Mouse (Mus musculus): ENCODE measurements around the gene Map3k4. TPM values are rescaled to one million over a fixed set of nuclear protein-coding genes. Genes with fewer than 3 reads are reported as not detected.
"Not testable (repeated sequence)": the region's sequence is repeated elsewhere in the genome, so short reads cannot be mapped to it uniquely, and the experiment has no call there.

The Map3k4 gene
- total RNA-seq, 2 experiments from 2014 or later: 15.4 to 22.5 TPM

- DNase-seq: no peak
- intact Hi-C loops (cut with DNase I; ENCODE audit: low total_unique reads): no loop called here
Observed at GRCm38 (mm10) chr17:12230167-12230566, 88.4 kb downstream of the Map3k4 start.

- intact Hi-C loops (cut with DNase I; ENCODE audit: low total_unique reads): no loop called here
- DNase-seq: no peak
Observed at GRCm38 (mm10) chr17:12229756-12230155, 88.8 kb downstream of the Map3k4 start.

GRCm38 (mm10) chr17:12228471-12228870, 90.1 kb downstream of the Map3k4 start:
- intact Hi-C loops (cut with DNase I; ENCODE audit: low total_unique reads): no loop called here
- no peak for DNase-seq

GRCm38 (mm10) chr17:12228001-12228400, 90.6 kb downstream of the Map3k4 start:
- intact Hi-C loops (cut with DNase I; ENCODE audit: low total_unique reads): no loop called here
- no peak for DNase-seq

GRCm38 (mm10) chr17:12226551-12226950, 92.0 kb downstream of the Map3k4 start:
- DNase-seq: peak; percentile 52
- intact Hi-C loops (cut with DNase I; ENCODE audit: low total_unique reads): no loop called here

GRCm38 (mm10) chr17:12225227-12225626, 93.4 kb downstream of the Map3k4 start:
- intact Hi-C loops (cut with DNase I; ENCODE audit: low total_unique reads): no loop called here

GRCm38 (mm10) chr17:12224551-12224950, 94.0 kb downstream of the Map3k4 start:
- DNase-seq; intact Hi-C loops (cut with DNase I; ENCODE audit: low total_unique reads): not testable (repeated sequence)

More at GRCm38 (mm10) chr17:12225227-12225626, 93.4 kb downstream of the Map3k4 start:
- DNase-seq: no peak

- intact Hi-C loops (cut with DNase I; ENCODE audit: low total_unique reads): no loop called here
Observed at GRCm38 (mm10) chr17:12224145-12224544, 94.5 kb downstream of the Map3k4 start.

GRCm38 (mm10) chr17:12223682-12224081, 94.9 kb downstream of the Map3k4 start:
- intact Hi-C loops (cut with DNase I; ENCODE audit: low total_unique reads): no loop called here
- DNase-seq: no peak

More at GRCm38 (mm10) chr17:12224145-12224544, 94.5 kb downstream of the Map3k4 start:
- DNase-seq: no peak

GRCm38 (mm10) chr17:12221926-12222325, 96.7 kb downstream of the Map3k4 start:
- intact Hi-C loops (cut with DNase I; ENCODE audit: low total_unique reads): no loop called here
- no peak for DNase-seq

- no peak for DNase-seq
- intact Hi-C loops (cut with DNase I; ENCODE audit: low total_unique reads): no loop called here
Observed at GRCm38 (mm10) chr17:12216224-12216623, 102.4 kb downstream of the Map3k4 start.

GRCm38 (mm10) chr17:12213430-12213829, 105.2 kb downstream of the Map3k4 start:
- intact Hi-C loops (cut with DNase I; ENCODE audit: low total_unique reads): no loop called here
- DNase-seq: no peak

GRCm38 (mm10) chr17:12212341-12212740, 106.3 kb downstream of the Map3k4 start:
- intact Hi-C loops (cut with DNase I; ENCODE audit: low total_unique reads): no loop called here
- no peak for DNase-seq

GRCm38 (mm10) chr17:12211890-12212289, 106.7 kb downstream of the Map3k4 start:
- DNase-seq: no peak
- intact Hi-C loops (cut with DNase I; ENCODE audit: low total_unique reads): loop anchor here (2.0 kb wide), 1 partner anchor 173 kb away; no protein-coding TSS in a partner anchor

- peak; percentile 83 for DNase-seq
- intact Hi-C loops (cut with DNase I; ENCODE audit: low total_unique reads): loop anchor here (2.0 kb wide), 1 partner anchor 172 kb away; no protein-coding TSS in a partner anchor
Observed at GRCm38 (mm10) chr17:12210544-12211132, 108.0 kb downstream of the Map3k4 start.

- no peak for DNase-seq
- intact Hi-C loops (cut with DNase I; ENCODE audit: low total_unique reads): loop anchor here (10.0 kb wide), 1 partner anchor 105 kb away; no protein-coding TSS in a partner anchor
Observed at GRCm38 (mm10) chr17:12209481-12209880, 109.1 kb downstream of the Map3k4 start.

- intact Hi-C loops (cut with DNase I; ENCODE audit: low total_unique reads): loop anchor here (10.0 kb wide), 1 partner anchor 102 kb away; no protein-coding TSS in a partner anchor
- DNase-seq: no peak
Observed at GRCm38 (mm10) chr17:12207022-12207548, 111.5 kb downstream of the Map3k4 start.

- DNase-seq: no peak
- intact Hi-C loops (cut with DNase I; ENCODE audit: low total_unique reads): loop anchor here (10.0 kb wide), 1 partner anchor 101 kb away; no protein-coding TSS in a partner anchor
Observed at GRCm38 (mm10) chr17:12206248-12206647, 112.3 kb downstream of the Map3k4 start.

- DNase-seq: no peak
- intact Hi-C loops (cut with DNase I; ENCODE audit: low total_unique reads): loop anchor here (10.0 kb wide), 1 partner anchor 101 kb away; no protein-coding TSS in a partner anchor
Observed at GRCm38 (mm10) chr17:12205694-12206075, 112.9 kb downstream of the Map3k4 start.

- intact Hi-C loops (cut with DNase I; ENCODE audit: low total_unique reads): loop anchor here (10.0 kb wide), 1 partner anchor 100 kb away; no protein-coding TSS in a partner anchor
- DNase-seq: no peak
Observed at GRCm38 (mm10) chr17:12205015-12205693, 113.4 kb downstream of the Map3k4 start.
